Mouse (Mus musculus): ENCODE data around the gene Spon2. TPM values are rescaled to one million over a fixed set of nuclear protein-coding genes. Genes with fewer than 3 reads are reported as not detected.

Gene Spon2
- polyA plus RNA-seq, 1 experiment: 8.9 TPM

DNA sequence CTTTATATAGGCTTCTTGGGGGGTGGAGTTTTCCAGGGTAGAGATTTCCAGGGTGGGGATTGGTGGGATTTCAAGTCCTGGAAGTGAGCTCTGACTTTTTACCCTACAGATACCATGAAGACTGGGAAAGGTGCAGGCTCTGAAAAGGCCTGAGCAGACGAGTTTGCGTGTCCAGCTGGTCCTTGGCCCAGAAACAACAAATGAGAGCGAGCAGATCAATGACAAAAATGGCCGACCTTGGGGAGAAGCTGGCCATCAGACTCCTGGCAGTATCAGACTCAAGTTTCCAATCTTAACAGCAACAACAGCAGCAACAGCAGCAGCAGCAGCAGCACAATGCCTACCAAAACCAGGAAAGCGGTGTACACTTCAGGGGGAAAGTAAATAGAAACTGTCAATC is 7.4 kb upstream of the Spon2 start:
- H3K36me3 ChIP-seq (ENCODE audit: control insufficient read depth, insufficient read depth, low read length): no peaks in the 10 kb centered on the region
- no peak for DNase-seq (ENCODE audit: low read depth in 1 of 2, low spot score in 2 of 2)
- H3K27ac ChIP-seq (ENCODE audit: insufficient read depth, low read length): no peak overlapping the region
- TF ChIP-seq POLR2A (IDR thresholded peaks at IDR 0.05; ENCODE audit: low read depth, low read length): no peak
- TF ChIP-seq CTCF (IDR thresholded peaks at IDR 0.05; ENCODE audit: extremely low read depth, insufficient read depth, insufficient read length, insufficient replicate concordance): no peak
- peaks cover 3% of the 10 kb centered on the region; the same call in 1 of the 2 replicates for H3K4me1 ChIP-seq (ENCODE audit: control insufficient read depth, insufficient read depth, insufficient read length)
- H3K4me3 ChIP-seq (ENCODE audit: extremely low read depth, insufficient read depth, insufficient read length): no peak overlapping the region
- H3K27me3 ChIP-seq (ENCODE audit: control insufficient read depth, insufficient read depth, low read length): no peaks in the 10 kb centered on the region
- WGBS: 91% methylated on average over 5 of the region's 5 CpGs

DNA sequence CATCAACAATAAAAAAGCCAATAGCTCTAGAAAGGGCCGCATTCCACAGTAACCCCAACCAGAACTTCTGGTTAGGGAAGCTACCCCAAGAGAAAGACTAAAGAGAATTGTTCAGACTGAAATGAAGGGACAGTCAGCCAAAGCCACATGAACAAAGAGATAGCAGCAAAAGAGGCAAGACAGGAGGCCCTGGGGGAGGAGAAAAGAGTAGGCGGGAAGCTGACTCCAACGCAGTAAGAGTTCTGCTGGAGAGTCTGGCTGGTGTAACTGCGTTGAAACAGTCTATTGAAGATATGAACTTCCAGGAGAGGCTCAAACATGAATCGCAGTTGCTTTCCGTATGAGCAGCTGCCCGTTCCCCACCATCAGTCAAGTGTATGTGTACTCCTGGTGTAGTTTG is 6.2 kb upstream of the Spon2 start:
- Histone ChIP-seq H3K27me3 (ENCODE audit: control insufficient read depth, insufficient read depth, low read length) (no peaks in the 10 kb centered on the region), H3K4me3 (ENCODE audit: extremely low read depth, insufficient read depth, insufficient read length) (no peak overlapping the region), H3K27ac (ENCODE audit: insufficient read depth, low read length) (no peak overlapping the region), H3K4me1 (ENCODE audit: control insufficient read depth, insufficient read depth, insufficient read length) (peaks cover 3% of the 10 kb centered on the region; the same call in 1 of the 2 replicates), H3K36me3 (ENCODE audit: control insufficient read depth, insufficient read depth, low read length) (no peaks in the 10 kb centered on the region)
- TF ChIP-seq POLR2A (IDR thresholded peaks at IDR 0.05; ENCODE audit: low read depth, low read length): no peak
- no peak for TF ChIP-seq CTCF (IDR thresholded peaks at IDR 0.05; ENCODE audit: extremely low read depth, insufficient read depth, insufficient read length, insufficient replicate concordance)
- 85% methylated on average over 7 of the region's 7 CpGs for WGBS
- DNase-seq (ENCODE audit: low read depth in 1 of 2, low spot score in 2 of 2): no peak

DNA sequence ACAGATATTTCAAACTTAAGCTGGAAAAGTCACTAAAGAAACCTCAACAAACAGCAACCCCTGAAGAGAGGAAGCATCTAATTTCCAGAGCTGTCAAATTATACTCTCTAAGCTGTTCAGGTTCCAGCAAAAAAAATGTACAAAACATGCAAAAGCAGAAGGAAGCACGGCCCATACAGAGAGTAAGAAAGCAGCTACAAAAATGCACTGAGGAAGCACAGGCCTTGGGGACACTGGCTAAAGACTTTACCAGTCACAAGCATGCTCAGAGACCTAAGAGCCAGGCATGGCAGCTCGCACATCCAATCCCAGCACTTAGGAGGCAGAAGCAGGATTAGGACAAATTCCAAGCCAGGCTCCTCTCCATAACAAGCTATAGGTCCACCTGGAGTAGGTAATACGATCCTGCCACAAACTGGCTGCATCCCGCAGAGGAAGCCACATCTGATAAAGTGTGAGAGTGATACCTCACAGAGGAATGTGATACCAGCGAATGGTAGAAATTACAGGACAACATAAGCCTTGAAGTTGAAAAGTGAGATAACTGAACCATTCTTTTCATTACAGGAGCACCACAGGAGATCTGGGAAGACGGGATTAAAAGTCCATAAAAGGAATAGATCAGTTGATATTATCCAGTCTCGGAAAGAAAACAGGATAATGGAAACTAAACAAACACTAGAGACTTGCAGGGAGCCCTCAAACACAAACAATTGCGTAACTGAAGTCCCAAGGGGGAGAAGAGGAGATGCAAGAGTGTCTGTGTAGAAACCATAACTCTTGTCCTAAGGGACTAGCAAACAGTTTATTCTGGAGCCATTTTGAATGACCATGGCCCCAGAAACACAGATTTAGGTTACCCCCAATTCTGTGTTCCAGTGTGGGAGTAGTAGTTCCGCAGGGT is 4.8 kb upstream of the Spon2 start:
- no peak overlapping the region for H3K27ac ChIP-seq (ENCODE audit: insufficient read depth, low read length)
- no peaks in the 10 kb centered on the region for H3K36me3 ChIP-seq (ENCODE audit: control insufficient read depth, insufficient read depth, low read length)
- no peak for DNase-seq (ENCODE audit: low read depth in 1 of 2, low spot score in 2 of 2)
- peaks cover 3% of the 10 kb centered on the region; the same call in 1 of the 2 replicates for H3K4me1 ChIP-seq (ENCODE audit: control insufficient read depth, insufficient read depth, insufficient read length)
- no peak for TF ChIP-seq POLR2A (IDR thresholded peaks at IDR 0.05; ENCODE audit: low read depth, low read length)
- no peak for TF ChIP-seq CTCF (IDR thresholded peaks at IDR 0.05; ENCODE audit: extremely low read depth, insufficient read depth, insufficient read length, insufficient replicate concordance)
- H3K4me3 ChIP-seq (ENCODE audit: extremely low read depth, insufficient read depth, insufficient read length): no peak overlapping the region
- no peaks in the 10 kb centered on the region for H3K27me3 ChIP-seq (ENCODE audit: control insufficient read depth, insufficient read depth, low read length)
- WGBS: 63% methylated on average over 9 of the region's 9 CpGs

DNA sequence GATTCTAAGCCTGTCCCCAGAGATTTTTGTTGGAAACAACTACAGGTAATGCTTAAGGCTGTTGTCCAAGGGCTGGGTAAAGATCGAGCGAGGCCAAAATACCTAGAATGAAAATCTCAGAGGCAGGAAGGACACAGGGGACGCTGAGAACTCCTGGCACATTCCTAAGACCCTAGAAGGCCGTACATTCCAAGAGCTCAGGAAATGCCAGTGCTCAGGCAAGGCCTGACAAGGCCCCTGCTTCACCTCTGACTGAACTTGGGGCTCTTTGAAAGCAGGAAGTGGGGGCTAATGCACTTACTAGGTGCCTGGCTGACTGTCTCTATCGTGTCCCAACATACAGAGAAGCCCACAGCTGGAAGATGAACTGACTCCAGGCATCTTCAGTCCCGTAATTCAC is 4.1 kb upstream of the Spon2 start:
- TF ChIP-seq CTCF (IDR thresholded peaks at IDR 0.05; ENCODE audit: extremely low read depth, insufficient read depth, insufficient read length, insufficient replicate concordance) (no peak), POLR2A (IDR thresholded peaks at IDR 0.05; ENCODE audit: low read depth, low read length) (no peak)
- peaks cover 3% of the 10 kb centered on the region; the same call in 1 of the 2 replicates for H3K4me1 ChIP-seq (ENCODE audit: control insufficient read depth, insufficient read depth, insufficient read length)
- H3K4me3 ChIP-seq (ENCODE audit: extremely low read depth, insufficient read depth, insufficient read length): no peak overlapping the region
- no peak overlapping the region for H3K27ac ChIP-seq (ENCODE audit: insufficient read depth, low read length)
- DNase-seq (ENCODE audit: low read depth in 1 of 2, low spot score in 2 of 2): no peak
- no peaks in the 10 kb centered on the region for H3K27me3 ChIP-seq (ENCODE audit: control insufficient read depth, insufficient read depth, low read length)
- 36% methylated on average over 6 of the region's 6 CpGs for WGBS
- no peaks in the 10 kb centered on the region for H3K36me3 ChIP-seq (ENCODE audit: control insufficient read depth, insufficient read depth, low read length)

DNA sequence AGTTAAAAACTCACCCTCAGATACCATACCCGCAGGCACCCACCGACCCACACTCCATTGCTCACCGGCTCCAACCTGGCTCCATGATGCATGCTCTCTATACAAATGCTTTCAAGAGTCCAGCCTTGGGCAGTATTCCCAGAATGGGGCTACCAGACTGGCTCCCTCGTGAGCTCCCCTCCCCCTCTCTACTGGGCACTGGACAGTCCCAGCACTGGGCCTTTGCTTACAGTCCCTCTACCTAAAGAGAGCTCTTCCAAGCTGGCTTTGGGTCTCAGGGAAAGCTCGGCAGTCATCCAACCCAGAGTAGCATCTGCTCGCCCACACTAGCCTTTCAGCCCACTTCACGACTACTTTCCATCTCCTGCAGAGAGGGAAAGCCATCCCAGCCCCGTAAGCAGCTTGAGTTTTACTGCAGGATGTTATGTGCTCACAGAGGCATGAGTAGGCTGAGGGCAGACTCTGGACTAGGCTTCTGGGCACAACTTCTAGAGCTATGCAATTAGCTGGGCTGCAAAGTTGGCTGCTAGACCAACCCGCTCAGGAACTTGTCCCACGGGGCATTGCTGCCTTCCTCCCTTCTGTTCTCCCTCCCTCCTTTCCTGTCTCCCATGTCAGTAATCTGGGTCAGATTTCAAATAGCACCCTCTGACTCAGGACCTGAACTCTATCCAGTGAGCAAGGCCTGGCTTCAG is 2.2 kb upstream of the Spon2 start:
- no peak for DNase-seq (ENCODE audit: low read depth in 1 of 2, low spot score in 2 of 2)

DNA sequence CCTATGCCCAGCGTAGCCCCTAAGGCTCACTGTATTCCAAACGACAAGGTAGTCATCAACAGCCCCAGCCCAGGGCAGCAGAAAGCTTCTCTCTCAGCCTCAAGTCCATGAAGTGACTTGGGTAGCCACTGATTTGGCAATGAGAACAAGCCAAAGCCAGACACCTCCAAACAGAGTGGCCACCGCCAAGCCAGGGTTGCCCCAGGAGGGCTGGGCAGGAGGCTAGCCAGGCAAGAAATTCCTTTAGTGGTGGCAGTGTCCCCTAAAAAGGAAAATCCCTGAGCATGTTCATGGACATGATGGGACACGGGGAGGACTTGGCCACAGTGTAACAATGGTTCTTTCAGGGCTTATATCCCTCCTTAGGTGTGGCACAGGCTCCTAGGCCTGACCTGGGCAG is 1.6 kb upstream of the Spon2 start:
- H3K4me1 ChIP-seq (ENCODE audit: control insufficient read depth, insufficient read depth, insufficient read length): peaks cover 3% of the 10 kb centered on the region; the same call in 1 of the 2 replicates
- H3K36me3 ChIP-seq (ENCODE audit: control insufficient read depth, insufficient read depth, low read length): no peaks in the 10 kb centered on the region
- no peak overlapping the region for H3K27ac ChIP-seq (ENCODE audit: insufficient read depth, low read length)
- no peak overlapping the region for H3K4me3 ChIP-seq (ENCODE audit: extremely low read depth, insufficient read depth, insufficient read length)
- 87% methylated on average over 4 of the region's 4 CpGs for WGBS
- TF ChIP-seq CTCF (IDR thresholded peaks at IDR 0.05; ENCODE audit: extremely low read depth, insufficient read depth, insufficient read length, insufficient replicate concordance) (no peak), POLR2A (IDR thresholded peaks at IDR 0.05; ENCODE audit: low read depth, low read length) (no peak)
- DNase-seq (ENCODE audit: low read depth in 1 of 2, low spot score in 2 of 2): no peak
- no peaks in the 10 kb centered on the region for H3K27me3 ChIP-seq (ENCODE audit: control insufficient read depth, insufficient read depth, low read length)

More for the DNA sequence above, 2.2 kb upstream of the Spon2 start:
- H3K27me3 ChIP-seq (ENCODE audit: control insufficient read depth, insufficient read depth, low read length): no peaks in the 10 kb centered on the region
- no peak overlapping the region for H3K4me3 ChIP-seq (ENCODE audit: extremely low read depth, insufficient read depth, insufficient read length)
- no peak for TF ChIP-seq CTCF (IDR thresholded peaks at IDR 0.05; ENCODE audit: extremely low read depth, insufficient read depth, insufficient read length, insufficient replicate concordance)
- no peak for TF ChIP-seq POLR2A (IDR thresholded peaks at IDR 0.05; ENCODE audit: low read depth, low read length)
- WGBS: 81% methylated on average over 10 of the region's 10 CpGs
- peaks cover 3% of the 10 kb centered on the region; the same call in 1 of the 2 replicates for H3K4me1 ChIP-seq (ENCODE audit: control insufficient read depth, insufficient read depth, insufficient read length)
- no peak overlapping the region for H3K27ac ChIP-seq (ENCODE audit: insufficient read depth, low read length)
- no peaks in the 10 kb centered on the region for H3K36me3 ChIP-seq (ENCODE audit: control insufficient read depth, insufficient read depth, low read length)

All from spleen, adult 2 months (tissue).